Mouse (Mus musculus) MEL (cell line): Measurements from ENCODE around the gene Pomgnt1. TPM values are rescaled to one million over a fixed set of nuclear protein-coding genes. Genes with fewer than 3 reads are reported as not detected.

Experiments
- DNase-seq: peaks from one replicate; pipeline ENCODE4 v3.0.0; 2011; ENCODE audit warnings: low read depth, low spot score
- H3K27ac ChIP-seq: 2 replicates; pipeline ENCODE4 v1.5.1; 2012; ENCODE audit warnings: low read depth, mild to moderate bottlenecking, control low read depth, low read length, moderate library complexity; ENCODE audit not compliant: control insufficient read depth
- H3K27me3 ChIP-seq, 2 experiments: fragments of 150-350 bp in 1 of 2; sonication (generic) in 1 of 2; 2 replicates each; pipeline ENCODE4 v1.6.1; 2012; ENCODE audit warnings: low read length in 2 of 2, mild to moderate bottlenecking in 2 of 2, improper control_type of control experiment in 1 of 2, moderate library complexity in 1 of 2; ENCODE audit not compliant: insufficient read depth in 2 of 2, control insufficient read depth in 1 of 2
- H3K36me3 ChIP-seq, 2 experiments: 2 replicates each; pipeline ENCODE4 v1.6.1; 2012 to 2014; ENCODE audit warnings: low read length in 2 of 2, improper control_type of control experiment in 1 of 2, inconsistent platforms in 1 of 2, mild to moderate bottlenecking in 1 of 2; ENCODE audit not compliant: insufficient read depth in 2 of 2, control insufficient read depth in 1 of 2
- H3K4me1 ChIP-seq, 2 experiments: fragments of 150-350 bp in 1 of 2; sonication (generic) in 1 of 2; 2 replicates each; pipeline ENCODE4 v1.6.1; 2012; ENCODE audit warnings: low read length in 2 of 2, improper control_type of control experiment in 1 of 2, mild to moderate bottlenecking in 1 of 2; ENCODE audit not compliant: insufficient read depth in 2 of 2, control insufficient read depth in 1 of 2
- H3K4me3 ChIP-seq, 2 experiments: fragments of 150-350 bp in 1 of 2; sonication (generic) in 1 of 2; 2 replicates each; pipeline ENCODE4 v1.5.1; 2012; ENCODE audit warnings: low read depth in 2 of 2, low read length in 2 of 2, mild to moderate bottlenecking in 2 of 2, moderate library complexity in 2 of 2, control low read depth in 1 of 2, improper control_type of control experiment in 1 of 2; ENCODE audit not compliant: control insufficient read depth in 1 of 2, insufficient read depth in 1 of 2
- H3K79me2 ChIP-seq: 2 replicates; pipeline ENCODE4 v1.6.1; 2012; ENCODE audit warnings: mild to moderate bottlenecking, low read length, moderate library complexity; ENCODE audit not compliant: control insufficient read depth, poor library complexity, insufficient read depth
- H3K9ac ChIP-seq: 2 replicates; pipeline ENCODE4 v1.6.1; 2012; ENCODE audit warnings: low read depth, mild to moderate bottlenecking, control low read depth, low read length, moderate library complexity; ENCODE audit not compliant: control insufficient read depth, poor library complexity, severe bottlenecking
- H3K9me3 ChIP-seq: fragments of 150-350 bp; sonication (generic); replicated peaks from 2 replicates; pipeline ENCODE4 v1.6.1; 2012; ENCODE audit warnings: mild to moderate bottlenecking, low read length, improper control_type of control experiment, moderate library complexity; ENCODE audit not compliant: insufficient read depth
- BHLHE40 ChIP-seq: IDR thresholded peaks from 2 replicates; pipeline ENCODE4 v1.6.1; 2012; ENCODE audit warnings: low read depth, mild to moderate bottlenecking, inconsistent platforms, low read length, improper control_type of control experiment, borderline replicate concordance
- CHD1 ChIP-seq: IDR thresholded peaks from 2 replicates; pipeline ENCODE4 v1.6.1; 2012; ENCODE audit warnings: low read depth, mild to moderate bottlenecking, inconsistent platforms, low read length, improper control_type of control experiment
- CHD2 ChIP-seq: IDR thresholded peaks from 2 replicates; pipeline ENCODE4 v1.6.1; 2011; ENCODE audit warnings: low read length, improper control_type of control experiment
- CTCF ChIP-seq, 3 experiments: IDR thresholded peaks in 2 of 3; conservative IDR thresholded peaks in 1 of 3; 2 replicates each; pipeline ENCODE4 v1.5.1; 2011 to 2012; ENCODE audit warnings: low read length in 3 of 3, low read depth in 2 of 3, mild to moderate bottlenecking in 2 of 3, improper control_type of control experiment in 1 of 3, inconsistent platforms in 1 of 3, mixed read lengths in 1 of 3, moderate library complexity in 1 of 3; ENCODE audit not compliant: control insufficient read depth in 1 of 3, insufficient read depth in 1 of 3, poor library complexity in 1 of 3, severe bottlenecking in 1 of 3
- ELF1 ChIP-seq: IDR thresholded peaks from 2 replicates; pipeline ENCODE4 v1.6.1; 2014; ENCODE audit warnings: low read depth, mild to moderate bottlenecking, inconsistent platforms, low read length, improper control_type of control experiment, moderate library complexity
- EP300 ChIP-seq, 2 experiments: IDR thresholded peaks; 2 replicates each; pipeline ENCODE4 v1.6.1; 2011; ENCODE audit warnings: improper control_type of control experiment in 2 of 2, low read length in 2 of 2, low read depth in 1 of 2, mild to moderate bottlenecking in 1 of 2
- ETS1 ChIP-seq: IDR thresholded peaks from 2 replicates; pipeline ENCODE4 v1.6.1; 2012; ENCODE audit warnings: low read depth, mild to moderate bottlenecking, inconsistent platforms, low read length, improper control_type of control experiment, moderate library complexity
- GABPA ChIP-seq: IDR thresholded peaks from 2 replicates; pipeline ENCODE4 v1.6.1; 2012; ENCODE audit warnings: low read depth, mild to moderate bottlenecking, inconsistent platforms, low read length, improper control_type of control experiment, moderate library complexity
- GATA1 ChIP-seq: IDR thresholded peaks from 2 replicates; pipeline ENCODE4 v1.6.1; 2011; ENCODE audit warnings: low read depth, low read length, improper control_type of control experiment
- HCFC1 ChIP-seq: IDR thresholded peaks from 2 replicates; pipeline ENCODE4 v1.6.1; 2012; ENCODE audit warnings: low read depth, mild to moderate bottlenecking, inconsistent platforms, low read length, improper control_type of control experiment, moderate library complexity
- KAT2A ChIP-seq: conservative IDR thresholded peaks from 2 replicates; pipeline ENCODE4 v1.6.1; 2012; ENCODE audit warnings: low read depth, low read length, improper control_type of control experiment, inconsistent platforms
- MAX ChIP-seq: IDR thresholded peaks from 2 replicates; pipeline ENCODE4 v1.6.1; 2011; ENCODE audit warnings: low read length, improper control_type of control experiment
- MAZ ChIP-seq: IDR thresholded peaks from 2 replicates; pipeline ENCODE4 v1.6.1; 2012; ENCODE audit warnings: low read depth, mild to moderate bottlenecking, inconsistent platforms, low read length, improper control_type of control experiment
- MXI1 ChIP-seq: IDR thresholded peaks from 2 replicates; pipeline ENCODE4 v1.6.1; 2011; ENCODE audit warnings: mild to moderate bottlenecking, low read depth, low read length, improper control_type of control experiment
- MYB ChIP-seq: IDR thresholded peaks from 2 replicates; pipeline ENCODE4 v1.6.1; 2011; ENCODE audit warnings: mild to moderate bottlenecking, low read depth, low read length, improper control_type of control experiment
- MYC ChIP-seq: IDR thresholded peaks from 2 replicates; pipeline ENCODE4 v1.6.1; 2011; ENCODE audit warnings: low read depth, mild to moderate bottlenecking, low read length, improper control_type of control experiment, moderate library complexity
- NELFE ChIP-seq: IDR thresholded peaks from 2 replicates; pipeline ENCODE4 v1.6.1; 2011; ENCODE audit warnings: low read depth, low read length, improper control_type of control experiment
- NRF1 ChIP-seq: IDR thresholded peaks from 2 replicates; pipeline ENCODE4 v1.6.1; 2014; ENCODE audit warnings: low read depth, mild to moderate bottlenecking, inconsistent platforms, low read length, improper control_type of control experiment, moderate library complexity; ENCODE audit not compliant: poor library complexity, insufficient read depth, severe bottlenecking
- POLR2A ChIP-seq, 2 experiments: IDR thresholded peaks; 2 replicates each; pipeline ENCODE4 v1.6.1; 2011 to 2012; ENCODE audit warnings: low read length in 2 of 2, mild to moderate bottlenecking in 2 of 2, control low read depth in 1 of 2, improper control_type of control experiment in 1 of 2, low read depth in 1 of 2, moderate library complexity in 1 of 2; ENCODE audit not compliant: control insufficient read depth in 1 of 2, insufficient read depth in 1 of 2, poor library complexity in 1 of 2
- RAD21 ChIP-seq: IDR thresholded peaks from 2 replicates; pipeline ENCODE4 v1.6.1; 2011; ENCODE audit warnings: mild to moderate bottlenecking, low read depth, low read length, improper control_type of control experiment
- RCOR1 ChIP-seq: IDR thresholded peaks from 2 replicates; pipeline ENCODE4 v1.6.1; 2012; ENCODE audit warnings: low read depth, mild to moderate bottlenecking, inconsistent platforms, low read length, improper control_type of control experiment
- SIN3A ChIP-seq: IDR thresholded peaks from 2 replicates; pipeline ENCODE4 v1.6.1; 2012; ENCODE audit warnings: low read length, improper control_type of control experiment, inconsistent platforms
- SMC3 ChIP-seq: IDR thresholded peaks from 2 replicates; pipeline ENCODE4 v1.6.1; 2011; ENCODE audit warnings: low read depth, low read length, improper control_type of control experiment
- TAL1 ChIP-seq: IDR thresholded peaks from 2 replicates; pipeline ENCODE4 v1.6.1; 2012; ENCODE audit warnings: mild to moderate bottlenecking, inconsistent platforms, low read length, moderate library complexity, mixed read lengths
- TBP ChIP-seq: IDR thresholded peaks from 2 replicates; pipeline ENCODE4 v1.8.0; 2011; ENCODE audit warnings: low read depth, low read length, improper control_type of control experiment
- TCF12 ChIP-seq: IDR thresholded peaks from 2 replicates; pipeline ENCODE4 v1.6.1; 2014; ENCODE audit warnings: low read depth, mild to moderate bottlenecking, inconsistent platforms, low read length, improper control_type of control experiment, moderate library complexity
- USF2 ChIP-seq, 2 experiments: IDR thresholded peaks; 2 replicates each; pipeline ENCODE4 v1.6.1; 2011 to 2012; ENCODE audit warnings: improper control_type of control experiment in 2 of 2, low read length in 2 of 2, borderline replicate concordance in 1 of 2, inconsistent platforms in 1 of 2, low read depth in 1 of 2, mild to moderate bottlenecking in 1 of 2; ENCODE audit not compliant: insufficient read depth in 1 of 2
- ZC3H11A ChIP-seq: IDR thresholded peaks from 2 replicates; pipeline ENCODE4 v1.6.1; 2012; ENCODE audit warnings: low read depth, mild to moderate bottlenecking, inconsistent platforms, low read length, improper control_type of control experiment
- ZKSCAN1 ChIP-seq: IDR thresholded peaks from 2 replicates; pipeline ENCODE4 v1.6.1; 2012; ENCODE audit warnings: low read depth, mild to moderate bottlenecking, inconsistent platforms, low read length, improper control_type of control experiment, moderate library complexity
- ZNF384 ChIP-seq: IDR thresholded peaks from 2 replicates; pipeline ENCODE4 v1.6.1; 2012; ENCODE audit warnings: low read depth, mild to moderate bottlenecking, inconsistent platforms, low read length, improper control_type of control experiment
- polyA plus RNA-seq, 2 experiments: library from polyadenylated mRNA; stranded (reverse) in 1 of 2; unstranded in 1 of 2; fragments of >175 nt in 1 of 2; fragments of >200 nt in 1 of 2; gene quantifications; 2 replicates each; pipeline versions ENCODE4 v1.2.1 to v1.2.4; 2012; ENCODE audit warnings: low replicate concordance in 2 of 2, low read depth in 1 of 2; ENCODE audit not compliant: insufficient read length in 2 of 2, insufficient read depth in 1 of 2, missing spikeins in 1 of 2
- total RNA-seq: library from RNA; depleted of rRNA; stranded (reverse); fragments of 300-350 nt; gene quantifications from 2 replicates; pipeline ENCODE4 v1.2.3, GENCODE M21; 2012

Gene Pomgnt1
- total and polyA plus RNA-seq, 3 experiments: 33.6 to 35.3 TPM; not detected in 1

- no peak overlapping the region for H3K27ac ChIP-seq
- H3K79me2 ChIP-seq: no peaks in the 10 kb centered on the region
- TF ChIP-seq CTCF (IDR thresholded peaks at IDR 0.05 in 2 of 3, conservative IDR thresholded peaks at IDR 0.05 in 1 of 3; ENCODE audit: control insufficient read depth in 1 of 3, insufficient read depth in 1 of 3, low read depth in 2 of 3, low read length in 3 of 3, poor library complexity in 1 of 3, severe bottlenecking in 1 of 3) (no peak), SIN3A (no peak), MAZ (no peak), TAL1 (no peak), ELF1 (no peak), ZC3H11A (no peak), POLR2A (IDR thresholded peaks at IDR 0.05; ENCODE audit: control insufficient read depth in 1 of 2, insufficient read depth in 1 of 2, low read depth in 1 of 2, low read length in 2 of 2, poor library complexity in 1 of 2) (no peak), BHLHE40 (no peak), NELFE (no peak), TCF12 (no peak)
- DNase-seq: peak; percentile 23
- H3K27me3 ChIP-seq: no peaks in the 10 kb centered on the region
- H3K4me3 ChIP-seq: no peak overlapping the region
- no peak overlapping the region; the same call in 1 of the 2 replicates for H3K9ac ChIP-seq
- H3K36me3 ChIP-seq: 0 out of 4 replicates have a peak, but pooled peaks cover 0 to 2% of the 10 kb centered on the region in 2 experiments
- no peaks in the 10 kb centered on the region for H3K9me3 ChIP-seq
- H3K4me1 ChIP-seq: peaks cover 0 to 2% of the 10 kb centered on the region in 2 experiments; a peak in 1 of 4 replicates
Observed at GRCm38 (mm10) chr4:116133126-116133525, 9.5 kb downstream of the Pomgnt1 start.

DNA sequence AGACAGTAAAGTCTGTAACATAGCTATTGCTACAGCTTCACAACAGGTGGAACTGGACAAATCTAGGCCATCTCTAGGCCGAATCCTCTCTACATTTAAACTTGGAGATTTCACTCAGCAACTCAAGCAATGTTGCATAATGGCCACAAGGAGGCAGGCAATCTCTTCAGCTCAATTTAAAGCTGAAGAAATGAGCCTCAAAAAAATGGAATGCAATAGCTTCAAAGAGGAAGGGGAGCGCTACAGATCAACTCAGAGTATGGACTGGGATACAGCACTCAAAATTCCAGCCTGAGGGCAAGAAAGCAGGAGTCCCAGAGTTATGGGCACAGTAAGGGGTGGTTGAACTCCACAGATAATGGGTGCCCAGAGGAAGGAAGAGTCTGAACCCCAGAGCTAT lies 11.3 kb downstream of the Pomgnt1 start:
- peak; percentile 65 for DNase-seq
- 0 out of 4 replicates have a peak, but pooled peaks cover 0 to 2% of the 10 kb centered on the region in 2 experiments for H3K36me3 ChIP-seq
- H3K27me3 ChIP-seq: no peaks in the 10 kb centered on the region
- no peak overlapping the region for H3K27ac ChIP-seq
- TF ChIP-seq MXI1 (no peak), USF2 (IDR thresholded peaks at IDR 0.05; ENCODE audit: borderline replicate concordance in 1 of 2, insufficient read depth in 1 of 2, low read depth in 1 of 2, low read length in 2 of 2) (no peak), KAT2A (no peak), NRF1 (no peak), MAX (no peak), ZC3H11A (peak; percentile 74), MYB (no peak), TBP (no peak), ELF1 (no peak), TAL1 (no peak), RAD21 (peak; percentile 84), MYC (no peak), SMC3 (peak; percentile 79), TCF12 (no peak), NELFE (no peak), CHD1 (no peak), GATA1 (no peak), RCOR1 (no peak), HCFC1 (no peak), ZKSCAN1 (no peak), CTCF (IDR thresholded peaks at IDR 0.05 in 2 of 3, conservative IDR thresholded peaks at IDR 0.05 in 1 of 3; ENCODE audit: control insufficient read depth in 1 of 3, insufficient read depth in 1 of 3, low read depth in 2 of 3, low read length in 3 of 3, poor library complexity in 1 of 3, severe bottlenecking in 1 of 3) (peak; percentile 44 to 89 (median 86)), SIN3A (0 out of 2 replicates have a peak, but pooled peaks have one; percentile 43), EP300 (IDR thresholded peaks at IDR 0.05; ENCODE audit: low read depth in 1 of 2, low read length in 2 of 2) (no peak), ZNF384 (peak; percentile 74), ETS1 (no peak), CHD2 (no peak), BHLHE40 (0 out of 2 replicates have a peak, but pooled peaks have one; percentile 16), MAZ (no peak), GABPA (no peak)
- H3K9ac ChIP-seq: no peak overlapping the region
- H3K79me2 ChIP-seq: no peaks in the 10 kb centered on the region
- H3K4me3 ChIP-seq: no peak overlapping the region
- peaks cover 0 to 2% of the 10 kb centered on the region in 2 experiments; a peak in 1 of 4 replicates for H3K4me1 ChIP-seq
- no peaks in the 10 kb centered on the region for H3K9me3 ChIP-seq
